Comparison of ENCODE assay signal across 8 mouse cellular contexts in the genomic region with DNA sequence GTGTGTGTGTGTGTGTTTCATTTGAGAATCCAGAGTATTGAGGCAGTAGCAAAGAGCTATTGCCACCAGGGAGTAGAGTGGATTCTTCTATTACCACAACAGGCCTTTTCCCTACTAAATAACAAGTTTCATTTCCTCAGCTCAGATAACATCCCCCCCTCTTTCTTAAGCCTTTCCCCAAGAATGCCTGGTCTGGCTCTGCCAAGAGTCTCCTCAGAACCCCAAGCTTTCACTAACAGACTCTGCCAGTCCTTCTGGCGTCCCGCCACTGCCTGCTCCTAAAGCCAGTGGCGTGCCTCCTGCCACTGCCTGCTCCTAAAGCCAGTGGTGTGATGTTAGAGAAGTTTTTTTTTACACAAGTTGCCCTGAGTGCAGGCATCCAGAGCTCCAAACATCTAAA.
DNase-seq lines count a peak whose midpoint lies in the region; ATAC-seq and TF ChIP-seq lines count a peak whose summit lies in the region.

No protein-coding gene starts in this region.

- peak; percentile 7 to 18 for DNase-seq in heart, postnatal 14 days
- DNase-seq in heart, postnatal 36 days, result no peak
- DNase-seq in MN1 (ENCODE audit: low spot score), result peak; percentile 36
- DNase-seq in adrenal gland, postnatal 25 days, result peak; percentile 57
- DNase-seq in kidney, postnatal 36 days, result peak; percentile 18 to 59
- DNase-seq in urinary bladder, postnatal 25 days (ENCODE audit: low spot score), result no peak
- no peak for DNase-seq in embryo, embryonic 11 days

- no peak for ATAC-seq in intestine, postnatal 0 days

- H3K9me3 ChIP-seq in intestine, postnatal 0 days (ENCODE audit: control insufficient read depth), result no peaks in the 10 kb centered on the region

- no peak for TF ChIP-seq CTCF in intestine, postnatal 0 days (IDR thresholded peaks at IDR 0.05; ENCODE audit: low read depth)

- H3K27me3 ChIP-seq in intestine, postnatal 0 days (replicated peaks; ENCODE audit: control insufficient read depth, insufficient read depth, low read length), result no peaks in the 10 kb centered on the region

- H3K36me3 ChIP-seq in intestine, postnatal 0 days (ENCODE audit: control insufficient read depth, insufficient read depth), result no peaks in the 10 kb centered on the region

- H3K27ac ChIP-seq in intestine, postnatal 0 days (ENCODE audit: low read depth, low read length), result no peak overlapping the region

- H3K9ac ChIP-seq in intestine, postnatal 0 days (ENCODE audit: low read depth, low read length), result no peak overlapping the region

- WGBS in intestine, postnatal 0 days, result 83% methylated on average over 3 of the region's 3 CpGs

- no peak overlapping the region for H3K4me2 ChIP-seq in intestine, postnatal 0 days (replicated peaks; ENCODE audit: low read depth)

- H3K4me1 ChIP-seq in intestine, postnatal 0 days (replicated peaks; ENCODE audit: control insufficient read depth, insufficient read depth, low read length), result no peaks in the 10 kb centered on the region

- intact Hi-C loops in heart, postnatal 14 days (cut with DNase I), result no loop called here
- intact Hi-C loops in heart, postnatal 36 days (cut with DNase I), result no loop called here

- no peak overlapping the region for H3K4me3 ChIP-seq in intestine, postnatal 0 days (ENCODE audit: low read depth, low read length)

Comparison
In these comparisons a context has a peak if more than half of its experiments do, and no peak if none do; other contexts are left out.
1. DNase-seq: peak in heart, postnatal 14 days (2 of 2), MN1 (single experiment), adrenal gland, postnatal 25 days (single experiment) and kidney, postnatal 36 days (2 of 2); none in heart, postnatal 36 days (0 of 2), urinary bladder, postnatal 25 days (single experiment) and embryo, embryonic 11 days (single experiment).